Comparison of ENCODE assay signal across 18 mouse cellular contexts in the genomic region with DNA sequence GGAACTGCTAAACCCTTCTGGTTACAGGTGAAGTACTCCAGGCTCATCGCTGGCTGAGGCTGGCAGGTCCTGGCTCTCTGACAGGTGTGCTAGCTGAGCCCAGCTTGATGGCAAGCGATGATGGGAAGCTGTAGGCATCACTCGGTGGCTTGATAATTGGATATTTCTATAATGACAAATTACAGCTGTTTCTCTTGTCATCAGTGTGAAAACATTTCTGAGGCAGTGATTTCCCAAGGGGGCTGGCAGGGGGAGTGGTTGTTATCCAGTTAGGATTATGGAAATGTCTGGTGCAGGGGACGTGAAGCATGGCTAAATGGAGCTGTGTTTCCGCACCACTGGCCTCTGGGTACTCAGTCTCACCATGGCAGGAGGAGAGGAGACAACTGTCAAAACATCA.
DNase-seq lines count a peak whose midpoint lies in the region; ATAC-seq and TF ChIP-seq lines count a peak whose summit lies in the region.
"Had no signal": no experiment of that assay in that cellular context is flagged by ENCODE, and none has a peak within 500 bp of the region (broad histone marks: within the 10 kb centered on the region; RNA-seq: fewer than 3 reads in every experiment).

No protein-coding gene starts in this region.

- DNase-seq in forebrain, postnatal 0 days: no peak
- DNase-seq in midbrain, embryonic 14.5 days: peak; percentile 69
- no peak for DNase-seq in kidney, postnatal 10 days
- no peak for DNase-seq in adrenal gland, postnatal 4 days (ENCODE audit: low spot score in 2 of 2)
- DNase-seq: cerebellum, postnatal 36 days; heart, adult 18-20 months; layer of hippocampus, postnatal 36 days; right cerebral cortex, postnatal 4 days; thymus, adult 2 months had no signal

- H3K9ac ChIP-seq in forebrain, embryonic 12.5 days: no peak overlapping the region
- no peak overlapping the region for H3K9ac ChIP-seq in forebrain, postnatal 0 days
- no peak overlapping the region for H3K9ac ChIP-seq in midbrain, embryonic 14.5 days (replicated peaks; ENCODE audit: low read length)
- no peak overlapping the region for H3K9ac ChIP-seq in midbrain, embryonic 15.5 days
- H3K9ac ChIP-seq in hindbrain, embryonic 16.5 days (ENCODE audit: low read depth, low read length): no peak overlapping the region
- H3K9ac ChIP-seq: embryonic facial prominence, embryonic 15.5 days; limb, embryonic 15.5 days; liver, embryonic 15.5 days had no signal

- no peak for TF ChIP-seq CTCF in forebrain, postnatal 0 days (IDR thresholded peaks at IDR 0.05; ENCODE audit: low read depth)

- H3K9me3 ChIP-seq in forebrain, embryonic 12.5 days: 0 out of 2 replicates have a peak, but pooled peaks cover 6% of the 10 kb centered on the region
- H3K9me3 ChIP-seq in forebrain, postnatal 0 days (ENCODE audit: low read length): no peaks in the 10 kb centered on the region
- H3K9me3 ChIP-seq in midbrain, embryonic 14.5 days (ENCODE audit: control insufficient read depth, low read length): peaks cover 4% of the 10 kb centered on the region; the same call in 1 of the 2 replicates
- no peaks in the 10 kb centered on the region for H3K9me3 ChIP-seq in midbrain, embryonic 15.5 days
- no peaks in the 10 kb centered on the region for H3K9me3 ChIP-seq in hindbrain, embryonic 16.5 days (ENCODE audit: control insufficient read depth, low read length)
- H3K9me3 ChIP-seq: liver, embryonic 15.5 days had no signal

- H3K4me3 ChIP-seq in forebrain, embryonic 12.5 days (replicated peaks): no peak overlapping the region
- no peak overlapping the region for H3K4me3 ChIP-seq in forebrain, postnatal 0 days (ENCODE audit: low read depth, low read length)
- no peak overlapping the region for H3K4me3 ChIP-seq in midbrain, embryonic 14.5 days (replicated peaks; ENCODE audit: low read depth, low read length)
- no peak overlapping the region for H3K4me3 ChIP-seq in midbrain, embryonic 15.5 days
- H3K4me3 ChIP-seq in hindbrain, embryonic 16.5 days (ENCODE audit: low read length): no peak overlapping the region
- H3K4me3 ChIP-seq: embryonic facial prominence, embryonic 15.5 days; limb, embryonic 15.5 days; liver, embryonic 15.5 days had no signal

- 0 out of 2 replicates have a peak overlapping the region, but pooled peaks have one; percentile 32 for H3K27ac ChIP-seq in forebrain, embryonic 12.5 days
- no peak overlapping the region for H3K27ac ChIP-seq in forebrain, postnatal 0 days (ENCODE audit: low read depth, low read length)
- peak overlapping the region; percentile 49; the same call in 1 of the 2 replicates for H3K27ac ChIP-seq in midbrain, embryonic 14.5 days (replicated peaks; ENCODE audit: low read depth, low read length)
- no peak overlapping the region for H3K27ac ChIP-seq in midbrain, embryonic 15.5 days
- H3K27ac ChIP-seq in hindbrain, embryonic 16.5 days (ENCODE audit: low read depth, low read length): no peak overlapping the region
- H3K27ac ChIP-seq: embryonic facial prominence, embryonic 15.5 days; kidney, postnatal 0 days; limb, embryonic 15.5 days; liver, embryonic 15.5 days had no signal

- ATAC-seq in forebrain, embryonic 12.5 days (ENCODE audit: low FRiP score): peak; percentile 65
- ATAC-seq in forebrain, postnatal 0 days: no peak
- ATAC-seq in midbrain, embryonic 14.5 days (ENCODE audit: low FRiP score, low TSS enrichment): no peak
- no peak for ATAC-seq in midbrain, embryonic 15.5 days (replicated peaks)
- peak; percentile 64 for ATAC-seq in hindbrain, embryonic 16.5 days
- ATAC-seq: intestine, postnatal 0 days had no signal

- no peaks in the 10 kb centered on the region; the same call in 1 of the 2 replicates for H3K4me1 ChIP-seq in forebrain, embryonic 12.5 days
- no peaks in the 10 kb centered on the region for H3K4me1 ChIP-seq in forebrain, postnatal 0 days (ENCODE audit: insufficient read depth)
- H3K4me1 ChIP-seq in midbrain, embryonic 14.5 days (ENCODE audit: control insufficient read depth, insufficient read depth, low read length): peaks cover 10% of the 10 kb centered on the region; the same call in 1 of the 2 replicates
- no peaks in the 10 kb centered on the region for H3K4me1 ChIP-seq in midbrain, embryonic 15.5 days
- H3K4me1 ChIP-seq in hindbrain, embryonic 16.5 days (ENCODE audit: control insufficient read depth, insufficient read depth, low read depth, low read length): no peaks in the 10 kb centered on the region; the same call in 1 of the 2 replicates
- H3K4me1 ChIP-seq: embryonic facial prominence, embryonic 15.5 days; limb, embryonic 15.5 days; liver, embryonic 15.5 days had no signal

- H3K27me3 ChIP-seq in forebrain, embryonic 12.5 days: no peaks in the 10 kb centered on the region
- H3K27me3 ChIP-seq in forebrain, postnatal 0 days (ENCODE audit: insufficient read depth, low read length): no peaks in the 10 kb centered on the region
- no peaks in the 10 kb centered on the region for H3K27me3 ChIP-seq in midbrain, embryonic 14.5 days (ENCODE audit: control insufficient read depth, insufficient read depth, low read length)
- no peaks in the 10 kb centered on the region for H3K27me3 ChIP-seq in midbrain, embryonic 15.5 days (replicated peaks)
- H3K27me3 ChIP-seq in hindbrain, embryonic 16.5 days (replicated peaks; ENCODE audit: control insufficient read depth, insufficient read depth, low read length): no peaks in the 10 kb centered on the region
- H3K27me3 ChIP-seq: CH12.LX; embryonic facial prominence, embryonic 15.5 days; limb, embryonic 15.5 days; liver, embryonic 15.5 days had no signal

- no peak overlapping the region for H3K4me2 ChIP-seq in forebrain, embryonic 12.5 days
- H3K4me2 ChIP-seq in forebrain, postnatal 0 days (ENCODE audit: low read depth): no peak overlapping the region
- no peak overlapping the region for H3K4me2 ChIP-seq in midbrain, embryonic 14.5 days (ENCODE audit: low read length)
- H3K4me2 ChIP-seq in midbrain, embryonic 15.5 days: no peak overlapping the region
- H3K4me2 ChIP-seq in hindbrain, embryonic 16.5 days (ENCODE audit: low read length): no peak overlapping the region
- H3K4me2 ChIP-seq: embryonic facial prominence, embryonic 15.5 days; limb, embryonic 15.5 days; liver, embryonic 15.5 days had no signal

- WGBS in forebrain, embryonic 12.5 days: 60% methylated on average over 5 of the region's 5 CpGs
- 48% methylated on average over 5 of the region's 5 CpGs for WGBS in forebrain, postnatal 0 days
- 42% methylated on average over 5 of the region's 5 CpGs for WGBS in midbrain, embryonic 14.5 days
- WGBS in midbrain, embryonic 15.5 days: 43% methylated on average over 5 of the region's 5 CpGs
- WGBS in hindbrain, embryonic 16.5 days: 28% methylated on average over 5 of the region's 5 CpGs

- H3K36me3 ChIP-seq in forebrain, embryonic 12.5 days (replicated peaks): no peaks in the 10 kb centered on the region
- H3K36me3 ChIP-seq in forebrain, postnatal 0 days (ENCODE audit: insufficient read depth): no peaks in the 10 kb centered on the region
- H3K36me3 ChIP-seq in midbrain, embryonic 14.5 days (ENCODE audit: control insufficient read depth, insufficient read depth, low read length): no peaks in the 10 kb centered on the region
- no peaks in the 10 kb centered on the region for H3K36me3 ChIP-seq in midbrain, embryonic 15.5 days (replicated peaks)
- no peaks in the 10 kb centered on the region for H3K36me3 ChIP-seq in hindbrain, embryonic 16.5 days (ENCODE audit: control insufficient read depth, insufficient read depth, low read length)
- H3K36me3 ChIP-seq: embryonic facial prominence, embryonic 15.5 days; limb, embryonic 15.5 days; liver, embryonic 15.5 days had no signal

Comparison
In these comparisons a context has a peak if more than half of its experiments do, and no peak if none do; other contexts are left out.
1. ATAC-seq: peak in forebrain, embryonic 12.5 days (single experiment) and hindbrain, embryonic 16.5 days (single experiment); none in forebrain, postnatal 0 days (single experiment), midbrain, embryonic 14.5 days (single experiment) and midbrain, embryonic 15.5 days (single experiment).
2. H3K27ac ChIP-seq: peak in forebrain, embryonic 12.5 days (single experiment) and midbrain, embryonic 14.5 days (single experiment); none in forebrain, postnatal 0 days (single experiment), midbrain, embryonic 15.5 days (single experiment) and hindbrain, embryonic 16.5 days (single experiment).